Mouse (Mus musculus) kidney, postnatal 10 days (tissue): ENCODE measurements around the gene Hspa8.
"Not testable (repeated sequence)": the region's sequence is repeated elsewhere in the genome, so short reads cannot be mapped to it uniquely, and the experiment has no call there.

Experiments
- DNase-seq: peaks from one replicate; pipeline ENCODE4 v3.0.0; 2021; ENCODE audit warnings: mixed read lengths

The Hspa8 gene

DNA sequence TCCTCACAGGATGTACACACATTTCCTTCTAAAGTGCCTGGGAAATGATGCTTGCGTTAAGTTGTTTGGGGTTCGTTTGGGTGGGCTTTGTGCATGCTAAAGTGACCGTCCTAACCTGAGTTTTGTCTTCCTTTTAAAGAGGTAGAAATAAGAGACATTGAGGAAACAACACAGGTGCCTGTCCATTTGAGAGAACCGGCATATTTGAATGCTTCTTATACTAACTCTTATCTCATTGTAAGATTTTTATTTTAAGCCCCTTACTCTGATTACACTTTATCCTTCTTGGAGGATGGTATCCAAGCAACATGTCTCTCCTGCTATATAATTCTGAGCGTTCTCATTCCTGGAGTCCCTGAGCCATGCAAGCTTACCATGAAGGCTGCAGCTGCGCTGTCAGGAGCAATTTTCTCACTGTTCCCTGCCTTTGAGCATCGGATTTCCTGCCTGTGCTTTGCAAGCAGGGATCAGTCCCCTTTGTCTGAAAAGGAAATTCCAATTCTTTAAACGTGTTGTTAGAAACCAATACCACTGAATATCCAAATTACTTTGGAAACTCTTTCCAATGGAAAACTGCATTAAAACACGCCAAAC lies 16.3 kb upstream of the Hspa8 start:
- no peak for DNase-seq

DNA sequence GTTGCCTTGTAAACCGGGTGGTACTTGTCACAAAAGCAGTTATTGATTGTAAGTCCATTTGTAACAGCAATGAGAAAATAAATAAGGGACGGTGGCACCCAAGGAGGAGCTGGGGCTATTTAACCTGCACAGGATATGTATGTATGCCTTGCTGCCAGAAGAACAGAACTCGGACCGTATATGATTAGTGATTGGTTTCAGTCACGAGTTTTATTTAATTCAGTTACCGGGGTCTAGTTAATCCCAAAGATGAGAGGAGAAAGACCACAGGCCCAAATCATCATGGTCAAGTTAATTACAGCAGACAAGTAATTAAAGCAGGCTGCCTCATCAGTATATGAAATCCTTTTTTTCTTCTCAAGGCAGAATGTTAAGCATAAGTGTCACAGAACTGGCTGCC lies 15.3 kb upstream of the Hspa8 start:
- DNase-seq, result no peak

- DNase-seq, result not testable (repeated sequence)
Measured at GRCm38 (mm10) chr9:40786820-40787219, 14.0 kb upstream of the Hspa8 start.

- no peak for DNase-seq
Measured at GRCm38 (mm10) chr9:40791864-40792633, 8.7 kb upstream of the Hspa8 start.

GRCm38 (mm10) chr9:40793581-40793980 lies 7.2 kb upstream of the Hspa8 start:
- DNase-seq, result no peak

- DNase-seq, result no peak
Measured at GRCm38 (mm10) chr9:40794251-40794650, 6.5 kb upstream of the Hspa8 start.

GRCm38 (mm10) chr9:40794926-40795325 lies 5.9 kb upstream of the Hspa8 start:
- no peak for DNase-seq

- no peak for DNase-seq
Measured at GRCm38 (mm10) chr9:40795562-40795961, 5.2 kb upstream of the Hspa8 start.

DNA sequence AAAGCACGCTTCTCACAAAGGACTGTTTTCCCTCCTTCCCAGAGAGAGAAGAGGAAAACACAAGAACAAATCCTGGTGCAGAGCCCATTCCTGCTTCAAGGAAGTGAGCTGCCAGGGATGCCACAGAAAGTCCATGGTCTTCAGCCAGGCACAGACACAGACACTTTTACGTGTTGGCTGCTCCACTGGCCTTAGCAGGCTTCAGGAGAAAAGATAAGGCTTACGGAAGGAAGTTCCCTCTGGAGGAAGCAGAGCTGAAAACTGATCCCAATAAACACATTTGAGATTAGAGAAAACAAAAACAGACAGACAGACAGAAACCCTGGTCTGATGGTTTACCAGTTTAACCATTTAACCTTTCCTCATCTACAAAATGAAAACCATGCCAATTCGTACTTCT lies 4.7 kb upstream of the Hspa8 start:
- DNase-seq, result no peak

GRCm38 (mm10) chr9:40798247-40798960 lies 2.4 kb upstream of the Hspa8 start:
- DNase-seq, result no peak

DNA sequence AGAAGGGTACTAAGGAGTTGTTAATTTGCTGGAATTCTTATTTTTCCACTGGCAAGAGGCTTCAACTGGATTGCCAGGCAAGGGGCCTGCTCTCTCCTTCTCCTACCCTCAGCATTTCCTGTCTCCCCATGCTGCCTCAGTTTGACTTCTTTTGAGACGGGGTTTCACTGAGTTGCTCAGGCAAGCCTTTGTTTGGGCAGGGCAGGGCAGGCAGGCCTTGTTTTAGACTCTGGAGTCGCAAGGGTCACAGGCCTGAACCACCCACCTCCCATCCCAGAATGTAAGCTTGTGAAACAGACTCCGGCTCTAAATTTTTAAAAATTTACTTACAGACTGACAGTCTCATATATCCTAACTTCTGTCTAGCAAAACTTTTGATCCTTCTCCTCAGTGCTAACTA lies 1.7 kb upstream of the Hspa8 start:
- peak; percentile 21 for DNase-seq

DNA sequence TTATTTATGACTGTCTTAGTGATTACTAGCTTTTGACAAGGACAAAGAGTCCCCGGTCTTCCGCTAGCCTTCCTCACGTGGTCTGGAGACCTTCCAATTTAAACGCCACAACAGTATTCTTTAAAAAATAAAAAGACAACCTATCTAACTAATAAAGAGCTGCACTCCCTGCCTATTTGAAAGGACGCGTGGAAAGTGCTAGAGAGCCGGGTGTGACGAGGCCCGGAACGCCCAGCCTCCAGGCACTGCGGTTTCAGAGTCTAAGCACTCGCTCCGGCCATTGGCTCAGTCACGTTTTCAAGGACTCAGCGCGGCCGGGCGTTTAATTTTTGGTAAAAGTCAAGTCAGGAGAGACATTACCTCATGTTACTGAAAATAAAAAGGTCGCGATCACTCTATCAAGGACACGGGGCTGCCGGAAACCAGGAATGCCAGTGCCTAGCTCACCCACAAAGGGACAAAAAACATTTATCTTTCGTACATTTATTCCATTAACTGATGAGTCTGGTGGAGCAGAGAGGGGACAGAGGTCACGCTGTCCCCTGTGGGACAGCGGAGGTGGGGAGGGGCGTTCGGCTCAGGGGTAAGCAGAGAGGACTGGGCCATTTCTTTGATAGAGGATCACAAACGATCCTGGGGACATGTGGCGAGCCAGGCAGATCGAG lies 815 bp upstream of the Hspa8 start:
- peak; percentile 87 for DNase-seq

DNA sequence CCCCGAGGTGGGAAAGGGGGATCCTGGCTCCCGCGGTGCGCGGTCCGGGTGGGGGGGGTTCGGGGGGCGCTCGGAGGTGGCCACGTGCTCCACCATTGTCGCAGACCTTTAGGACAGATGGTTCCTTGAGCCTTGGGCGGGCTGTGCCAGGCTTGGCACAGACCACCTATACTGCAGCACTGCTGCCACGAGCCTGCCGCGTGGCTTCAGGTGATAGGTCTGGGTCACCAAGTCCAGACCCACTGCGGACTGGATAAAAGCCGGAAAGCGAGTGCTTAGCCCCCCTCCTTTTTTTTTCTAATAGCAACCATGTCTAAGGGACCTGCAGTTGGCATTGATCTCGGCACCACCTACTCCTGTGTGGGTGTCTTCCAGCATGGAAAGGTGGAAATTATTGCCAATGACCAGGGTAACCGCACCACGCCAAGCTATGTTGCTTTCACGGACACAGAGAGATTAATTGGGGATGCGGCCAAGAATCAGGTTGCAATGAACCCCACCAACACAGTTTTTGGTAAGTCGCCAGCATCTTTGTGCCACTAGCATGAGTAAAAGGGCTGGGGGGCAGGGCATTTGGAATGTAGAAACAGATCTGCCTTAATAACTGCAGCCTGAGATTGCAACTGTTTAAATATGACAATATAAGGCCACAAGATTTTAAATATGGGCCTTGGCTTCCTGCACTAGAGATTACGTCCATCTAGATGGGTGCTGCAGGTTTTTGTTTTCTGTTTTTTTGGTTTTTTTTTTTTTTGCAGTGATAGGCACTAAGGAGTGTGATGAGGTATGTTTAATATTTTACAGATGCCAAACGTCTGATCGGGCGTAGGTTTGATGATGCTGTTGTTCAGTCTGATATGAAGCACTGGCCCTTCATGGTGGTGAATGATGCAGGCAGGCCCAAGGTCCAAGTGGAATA lies 1.1 kb downstream of the Hspa8 start:
- DNase-seq, result peak; percentile 58

DNA sequence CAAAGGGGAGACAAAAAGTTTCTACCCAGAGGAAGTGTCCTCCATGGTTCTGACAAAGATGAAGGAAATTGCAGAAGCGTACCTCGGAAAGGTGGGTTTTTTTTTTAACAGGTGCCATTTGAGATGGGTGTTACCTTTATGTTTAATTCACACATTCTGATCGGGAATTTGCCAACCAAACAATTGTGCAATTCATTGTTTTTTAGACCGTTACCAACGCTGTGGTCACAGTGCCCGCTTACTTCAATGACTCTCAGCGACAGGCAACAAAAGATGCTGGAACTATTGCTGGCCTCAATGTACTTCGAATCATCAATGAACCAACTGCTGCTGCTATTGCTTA lies 1.7 kb downstream of the Hspa8 start:
- not testable (repeated sequence) for DNase-seq

DNA sequence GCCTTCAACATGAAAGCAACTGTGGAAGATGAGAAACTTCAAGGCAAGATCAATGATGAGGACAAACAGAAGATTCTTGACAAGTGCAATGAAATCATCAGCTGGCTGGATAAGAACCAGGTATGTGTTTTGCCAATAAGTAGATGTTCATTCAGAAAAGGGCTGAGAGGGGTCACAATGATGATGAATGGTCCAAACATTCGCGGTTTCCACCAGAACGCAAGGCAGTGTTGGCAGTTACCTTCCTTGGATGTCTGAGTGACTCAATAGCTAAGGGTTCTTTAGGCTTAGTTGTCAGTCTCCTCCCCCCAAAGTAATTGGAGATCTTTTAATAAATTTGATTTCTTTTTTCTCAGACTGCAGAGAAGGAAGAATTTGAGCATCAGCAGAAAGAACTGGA lies 3.8 kb downstream of the Hspa8 start:
- not testable (repeated sequence) for DNase-seq

DNA sequence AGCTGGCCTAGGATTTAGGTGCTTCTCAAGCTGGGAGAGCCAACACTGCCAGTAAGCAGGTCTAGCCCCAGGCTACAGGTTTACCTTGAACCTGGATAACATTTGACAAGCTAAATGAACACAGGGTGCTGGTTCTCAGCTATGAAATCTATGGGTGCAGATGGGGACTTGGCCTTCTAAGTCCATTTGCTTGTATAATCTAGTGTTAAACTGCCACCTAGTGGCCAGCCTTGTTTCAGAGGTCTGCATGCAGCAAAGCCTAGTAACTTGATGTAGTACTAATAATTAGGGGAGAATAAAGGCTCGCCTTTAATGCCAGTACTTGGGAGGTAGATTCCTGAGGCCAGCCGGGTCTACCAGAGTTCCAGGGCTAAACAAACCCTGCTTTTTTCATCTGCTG lies 4.5 kb downstream of the Hspa8 start:
- DNase-seq, result peak; percentile 90

DNA sequence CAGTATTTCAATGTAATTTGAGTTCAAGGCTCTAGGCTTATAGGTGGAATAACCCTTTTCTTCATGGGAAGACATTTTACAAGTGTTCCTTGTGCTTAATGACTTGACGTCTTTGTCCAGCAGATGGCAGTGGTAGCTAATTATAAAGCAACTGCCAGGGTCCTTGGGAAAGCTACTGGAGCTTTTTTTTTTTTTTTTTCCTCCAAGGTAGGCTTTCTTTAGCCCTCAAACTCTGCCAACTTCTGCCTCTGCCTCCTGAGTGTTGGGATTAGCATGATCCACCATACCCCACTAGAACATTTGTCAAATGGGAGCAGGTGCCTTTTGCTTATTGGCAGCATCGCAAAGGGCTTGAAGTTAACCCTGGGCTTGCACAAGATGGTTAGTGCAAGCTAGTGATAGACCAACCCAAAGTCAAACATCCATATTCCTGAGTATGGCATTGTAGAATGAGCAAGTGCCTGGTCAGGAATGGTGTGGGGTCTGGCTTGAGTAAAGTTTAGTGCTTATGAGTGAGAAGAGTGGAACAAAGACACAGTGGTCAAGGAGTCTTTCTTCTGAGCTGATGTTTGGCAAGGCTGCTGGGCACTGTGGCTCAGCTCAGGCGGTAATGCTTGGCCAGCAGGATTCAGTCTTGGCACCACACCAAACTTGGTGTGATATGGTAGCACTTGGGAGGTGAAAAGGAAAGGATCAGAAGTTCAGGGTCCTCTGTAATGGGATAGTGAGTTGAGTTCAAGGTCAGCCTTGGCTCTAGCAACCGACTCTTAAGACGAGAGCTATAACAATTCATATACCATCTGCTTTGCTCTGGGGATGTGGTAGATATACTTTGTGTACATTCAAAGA lies 5.9 kb downstream of the Hspa8 start:
- peak; percentile 64 for DNase-seq

- DNase-seq, result peak; percentile 68
Measured at GRCm38 (mm10) chr9:40807289-40807920, 6.6 kb downstream of the Hspa8 start.

DNA sequence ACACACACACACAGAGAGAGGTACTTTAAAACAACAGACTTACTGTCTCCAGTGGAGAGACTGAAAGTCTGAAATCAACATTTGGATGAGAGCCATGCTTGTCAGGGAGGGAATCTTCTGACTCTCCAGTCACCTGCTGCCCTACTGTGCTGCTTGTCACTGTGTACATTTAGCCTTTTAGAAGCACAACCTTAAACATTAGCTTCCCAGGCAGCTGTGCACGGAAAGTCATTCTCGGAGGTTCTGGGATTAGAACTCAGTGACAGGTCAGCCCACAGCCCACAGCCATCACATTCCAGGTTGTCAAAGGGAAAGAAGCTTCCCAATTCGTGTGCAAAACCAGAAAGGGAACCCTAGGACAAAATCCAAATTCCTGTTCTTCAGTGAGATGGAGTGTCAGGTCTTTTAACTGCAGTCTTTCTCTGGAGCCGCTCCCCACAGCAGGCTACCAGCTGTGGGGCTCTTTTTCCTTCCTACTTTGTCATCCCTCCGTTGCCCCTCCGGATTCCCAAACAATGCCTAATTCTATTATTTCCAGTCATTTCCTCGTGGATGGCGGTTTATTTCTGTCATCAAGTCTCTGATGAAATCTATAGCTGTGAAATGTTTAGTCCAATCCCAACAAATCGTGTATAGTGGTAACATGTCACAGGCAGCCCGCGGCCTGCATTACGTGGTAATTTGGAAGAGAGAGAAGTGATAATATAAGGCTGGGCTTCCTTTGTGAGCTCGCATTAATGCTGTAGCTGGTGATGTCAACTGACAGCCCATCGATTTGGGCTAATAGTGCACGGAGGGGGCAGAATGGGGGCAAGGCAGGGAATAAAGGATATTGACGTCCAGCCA lies 7.5 kb downstream of the Hspa8 start:
- no peak for DNase-seq

- no peak for DNase-seq
Measured at GRCm38 (mm10) chr9:40808907-40809280, 8.1 kb downstream of the Hspa8 start.
